Mouse (Mus musculus) CH12F3 (cell line): ENCODE data around the gene Rela.

Experiments used
- in situ Hi-C: fragments of 300-500 bp; cut with MboI; formaldehyde crosslinking; loops from 2 replicates; pipeline ENCODE4 v1.14.3; 2020; ENCODE audit warnings: low sequenced_read_pairs

The Rela gene

DNA sequence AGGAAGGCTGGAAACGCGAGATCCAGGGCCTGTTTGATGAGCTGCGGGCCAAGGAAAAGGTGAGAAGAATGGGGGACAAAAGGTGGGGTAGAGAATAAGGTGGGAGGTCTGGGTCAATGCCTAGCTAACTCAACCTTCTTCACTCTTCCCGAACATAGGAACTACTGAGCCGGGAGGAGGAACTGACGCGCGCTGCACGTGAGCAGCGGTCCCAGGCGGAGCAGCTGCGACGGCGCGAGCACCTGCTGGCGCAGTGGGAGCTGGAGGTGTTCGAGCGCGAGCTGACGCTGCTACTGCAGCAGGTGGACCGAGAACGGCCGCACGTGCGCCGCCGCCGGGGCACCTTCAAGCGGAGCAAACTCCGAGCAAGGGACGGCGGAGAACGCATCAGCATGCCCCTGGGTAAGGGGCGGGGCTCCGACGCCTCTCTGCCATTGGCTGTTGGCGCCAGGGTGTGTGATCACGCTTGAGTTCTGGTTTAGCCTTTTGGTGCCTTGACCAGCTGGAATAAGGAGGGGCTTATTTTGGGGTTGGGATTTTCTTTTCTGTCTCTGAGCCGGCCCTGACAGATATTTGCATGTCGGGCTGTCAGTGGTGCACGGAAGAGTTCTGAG is 58.7 kb downstream of the Rela start:
- in situ Hi-C loops: no loop called here
